In the genomic region with DNA sequence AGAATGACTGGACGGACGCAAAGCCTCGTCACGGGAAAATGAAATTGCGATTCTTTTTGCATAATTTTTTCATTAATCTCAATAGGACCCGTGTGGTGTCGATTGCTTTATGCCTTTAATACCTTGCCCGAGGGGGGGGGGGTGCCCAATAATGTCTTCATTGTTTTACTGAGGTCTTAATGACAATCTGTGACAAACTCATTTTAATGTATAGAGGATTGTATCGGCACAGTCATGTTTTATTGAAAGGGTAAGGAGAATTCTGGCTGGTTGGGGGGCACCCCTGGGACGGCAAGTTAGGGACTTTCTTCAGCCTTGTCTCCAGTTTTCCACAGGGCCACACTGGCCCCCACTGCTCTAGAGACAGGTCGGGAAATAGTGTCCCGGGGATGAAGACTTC, we compare ENCODE assay signal across 23 mouse cellular contexts. TPM values are rescaled to one million over a fixed set of nuclear protein-coding genes. Genes with fewer than 3 reads are reported as not detected.
DNase-seq lines count a peak whose midpoint lies in the region; ATAC-seq lines count a peak whose summit lies in the region.
"Had no signal": no experiment of that assay in that cellular context is flagged by ENCODE, and none has a peak within 500 bp of the region (broad histone marks: within the 10 kb centered on the region; RNA-seq: fewer than 3 reads in every experiment).

No protein-coding gene starts in this region.

- no peaks in the 10 kb centered on the region for H3K9me3 ChIP-seq in heart, embryonic 12.5 days (replicated peaks)
- H3K9me3 ChIP-seq in hindbrain, embryonic 10.5 days = no peaks in the 10 kb centered on the region
- H3K9me3 ChIP-seq in hindbrain, embryonic 16.5 days (ENCODE audit: control insufficient read depth, low read length) = no peaks in the 10 kb centered on the region
- H3K9me3 ChIP-seq in midbrain, embryonic 15.5 days = no peaks in the 10 kb centered on the region
- H3K9me3 ChIP-seq: embryonic facial prominence, embryonic 15.5 days had no signal

- DNase-seq in heart, adult 11 months = peak; percentile 44
- DNase-seq in hindbrain, embryonic 10.5 days (ENCODE audit: low spot score) = peak; percentile 30
- no peak for DNase-seq in ovary, adult 18-20 months (ENCODE audit: low spot score)
- DNase-seq in adipocyte (ENCODE audit: low spot score) = no peak
- no peak for DNase-seq in right cerebral cortex, postnatal 25 days
- DNase-seq: cerebellum, adult 9-11 months; gastrocnemius, postnatal 10 days; heart, adult 2 months; right cerebral cortex, postnatal 14 days; thymus, postnatal 36 days had no signal

- H3K4me1 ChIP-seq in heart, embryonic 12.5 days (replicated peaks) = peaks cover 11% of the 10 kb centered on the region
- H3K4me1 ChIP-seq in hindbrain, embryonic 10.5 days (replicated peaks) = peaks cover 81% of the 10 kb centered on the region
- H3K4me1 ChIP-seq in hindbrain, embryonic 16.5 days (ENCODE audit: control insufficient read depth, insufficient read depth, low read depth, low read length) = peaks cover 10% of the 10 kb centered on the region
- peaks cover 20% of the 10 kb centered on the region for H3K4me1 ChIP-seq in midbrain, embryonic 15.5 days

- no peak overlapping the region for H3K9ac ChIP-seq in heart, embryonic 12.5 days
- H3K9ac ChIP-seq in hindbrain, embryonic 16.5 days (ENCODE audit: low read depth, low read length) = no peak overlapping the region
- no peak overlapping the region for H3K9ac ChIP-seq in midbrain, embryonic 15.5 days
- H3K9ac ChIP-seq: embryonic facial prominence, embryonic 15.5 days; liver, embryonic 14.5 days had no signal

- ATAC-seq in heart, embryonic 12.5 days (ENCODE audit: insufficient number of reproducible peaks, low FRiP score) = no peak
- ATAC-seq in hindbrain, embryonic 16.5 days = no peak
- ATAC-seq in midbrain, embryonic 15.5 days (replicated peaks) = no peak
- ATAC-seq: activated CD4-positive, CD25-positive, alpha-beta regulatory T cell, adult 4 months; lung, postnatal 0 days; Patski had no signal

- WGBS in heart, embryonic 12.5 days = 68% methylated on average over 12 of the region's 12 CpGs
- WGBS in hindbrain, embryonic 10.5 days = 36% methylated on average over 12 of the region's 12 CpGs
- WGBS in hindbrain, embryonic 16.5 days = 27% methylated on average over 12 of the region's 12 CpGs
- 18% methylated on average over 12 of the region's 12 CpGs for WGBS in midbrain, embryonic 15.5 days

- no peak overlapping the region for H3K4me3 ChIP-seq in heart, embryonic 12.5 days
- H3K4me3 ChIP-seq in hindbrain, embryonic 10.5 days = peak overlapping the region; percentile 62
- H3K4me3 ChIP-seq in hindbrain, embryonic 16.5 days (ENCODE audit: low read length) = peak overlapping the region; percentile 39; the same call in 1 of the 2 replicates
- H3K4me3 ChIP-seq in midbrain, embryonic 15.5 days = no peak overlapping the region
- H3K4me3 ChIP-seq: heart, adult 2 months; myocyte had no signal

- H3K4me2 ChIP-seq in heart, embryonic 12.5 days = no peak overlapping the region
- peak overlapping the region; percentile 61; the same call in 1 of the 2 replicates for H3K4me2 ChIP-seq in hindbrain, embryonic 16.5 days (ENCODE audit: low read length)
- H3K4me2 ChIP-seq in midbrain, embryonic 15.5 days = peak overlapping the region; percentile 2; the same call in 1 of the 2 replicates

- no peaks in the 10 kb centered on the region for H3K36me3 ChIP-seq in heart, embryonic 12.5 days
- no peaks in the 10 kb centered on the region for H3K36me3 ChIP-seq in hindbrain, embryonic 10.5 days
- H3K36me3 ChIP-seq in hindbrain, embryonic 16.5 days (ENCODE audit: control insufficient read depth, insufficient read depth, low read length) = no peaks in the 10 kb centered on the region
- no peaks in the 10 kb centered on the region for H3K36me3 ChIP-seq in midbrain, embryonic 15.5 days (replicated peaks)
- H3K36me3 ChIP-seq: embryonic facial prominence, embryonic 15.5 days had no signal

- no peak overlapping the region for H3K27ac ChIP-seq in heart, embryonic 12.5 days (ENCODE audit: poor library complexity, severe bottlenecking)
- H3K27ac ChIP-seq in hindbrain, embryonic 10.5 days = peak overlapping the region; percentile 95
- peak overlapping the region; percentile 23; the same call in 1 of the 2 replicates for H3K27ac ChIP-seq in hindbrain, embryonic 16.5 days (ENCODE audit: low read depth, low read length)
- H3K27ac ChIP-seq in midbrain, embryonic 15.5 days = no peak overlapping the region
- H3K27ac ChIP-seq: embryonic facial prominence, embryonic 15.5 days; heart, adult 2 months; liver, embryonic 14.5 days had no signal

- peaks cover 64% of the 10 kb centered on the region for H3K27me3 ChIP-seq in heart, embryonic 12.5 days (replicated peaks)
- H3K27me3 ChIP-seq in hindbrain, embryonic 10.5 days (ENCODE audit: insufficient read depth, poor library complexity, severe bottlenecking) = peaks cover 95% of the 10 kb centered on the region
- peaks cover 35% of the 10 kb centered on the region for H3K27me3 ChIP-seq in hindbrain, embryonic 16.5 days (replicated peaks; ENCODE audit: control insufficient read depth, insufficient read depth, low read length)
- peaks cover 86% of the 10 kb centered on the region for H3K27me3 ChIP-seq in midbrain, embryonic 15.5 days (replicated peaks)
- H3K27me3 ChIP-seq: Patski had no signal

RNA-seq across cellular contexts. Expression of gene Gm5089, which starts 45.7 kb away (rescaled TPM):
- not detected in 2 replicates for polyA plus RNA-seq in heart, embryonic 12.5 days (2016; fragmentation: Nextera tagmentation; extraction: Ambion mirVana)
- polyA plus RNA-seq in hindbrain, embryonic 10.5 days (2016; fragmentation: Nextera tagmentation; extraction: Ambion mirVana) = 1.9 and 2.4 TPM in 2 replicates
- polyA plus RNA-seq in hindbrain, embryonic 16.5 days (2015; fragmentation: Nextera tagmentation; extraction: Ambion mirVana) = 1.8 and 2.1 TPM in 2 replicates
- polyA plus RNA-seq in midbrain, embryonic 15.5 days (2015; fragmentation: Nextera tagmentation; extraction: Ambion mirVana) = 0.91 and 1.1 TPM in 2 replicates
- polyA plus RNA-seq: activated CD4-positive, CD25-positive, alpha-beta regulatory T cell, adult 4 months; C2C12; heart, adult 2 months; heart, embryonic 16.5 days; large intestine, adult 2 months; liver, embryonic 14.5 days; lung, postnatal 0 days; myocyte; Patski; stomach, embryonic 16.5 days had no signal

Comparison
In these comparisons a context has a peak if more than half of its experiments do, and no peak if none do; other contexts are left out.
1. DNase-seq: peak in heart, adult 11 months (single experiment) and hindbrain, embryonic 10.5 days (single experiment); none in ovary, adult 18-20 months (single experiment), adipocyte (single experiment) and right cerebral cortex, postnatal 25 days (single experiment).
2. H3K27ac ChIP-seq: peak in hindbrain, embryonic 10.5 days (single experiment) and hindbrain, embryonic 16.5 days (single experiment); none in heart, embryonic 12.5 days (single experiment) and midbrain, embryonic 15.5 days (single experiment).
3. H3K4me3 ChIP-seq: peak in hindbrain, embryonic 10.5 days (single experiment) and hindbrain, embryonic 16.5 days (single experiment); none in heart, embryonic 12.5 days (single experiment) and midbrain, embryonic 15.5 days (single experiment).